Mouse (Mus musculus): Measurements from ENCODE around the gene Plac8. TPM values are rescaled to one million over a fixed set of nuclear protein-coding genes. Genes with fewer than 3 reads are reported as not detected.
A peak's percentile ranks its signal among the peaks of the same experiment; 100 is the strongest.

Plac8 gene
- polyA plus RNA-seq, 1 experiment from 2014 or later: 159 TPM

DNA sequence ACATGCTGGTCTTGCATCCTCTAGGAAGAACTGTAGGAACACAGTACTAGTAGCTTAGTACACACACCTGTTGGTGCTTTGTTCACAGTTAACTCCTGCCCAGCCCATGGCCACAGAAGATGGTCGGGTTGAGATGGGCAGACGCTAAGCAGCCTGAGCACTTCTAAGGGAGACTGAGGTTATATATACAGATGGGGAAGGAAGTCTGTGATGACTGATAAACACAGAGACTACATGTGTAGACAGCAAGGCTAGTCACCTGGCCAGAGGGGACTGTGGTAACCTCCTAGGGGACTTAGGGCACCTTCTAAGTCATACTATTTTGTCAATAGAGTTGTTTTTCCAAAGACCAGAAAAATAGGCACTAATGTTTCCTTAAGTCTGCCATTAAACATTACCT, 29.8 kb upstream of the Plac8 start:
- WGBS: 75% methylated on average over 2 of the region's 2 CpGs
- Histone ChIP-seq H3K27me3 (ENCODE audit: control insufficient read depth, insufficient read depth, low read length) (no peaks in the 10 kb centered on the region), H3K36me3 (ENCODE audit: control insufficient read depth, insufficient read depth, low read length) (no peaks in the 10 kb centered on the region), H3K4me1 (ENCODE audit: control insufficient read depth, insufficient read depth, low read length) (peaks cover 10% of the 10 kb centered on the region; the same call in 1 of the 2 replicates), H3K27ac (ENCODE audit: low read length) (no peak overlapping the region), H3K4me3 (ENCODE audit: low read depth, low read length) (no peak overlapping the region), H3K9ac (replicated peaks; ENCODE audit: low read depth, low read length) (no peak overlapping the region), H3K4me2 (replicated peaks; ENCODE audit: low read depth, low read length) (no peak overlapping the region), H3K9me3 (ENCODE audit: control insufficient read depth, low read depth, low read length) (no peaks in the 10 kb centered on the region)
- ATAC-seq (ENCODE audit: insufficient number of reproducible peaks, insufficient read depth, low FRiP score, low read depth): no peak

DNA sequence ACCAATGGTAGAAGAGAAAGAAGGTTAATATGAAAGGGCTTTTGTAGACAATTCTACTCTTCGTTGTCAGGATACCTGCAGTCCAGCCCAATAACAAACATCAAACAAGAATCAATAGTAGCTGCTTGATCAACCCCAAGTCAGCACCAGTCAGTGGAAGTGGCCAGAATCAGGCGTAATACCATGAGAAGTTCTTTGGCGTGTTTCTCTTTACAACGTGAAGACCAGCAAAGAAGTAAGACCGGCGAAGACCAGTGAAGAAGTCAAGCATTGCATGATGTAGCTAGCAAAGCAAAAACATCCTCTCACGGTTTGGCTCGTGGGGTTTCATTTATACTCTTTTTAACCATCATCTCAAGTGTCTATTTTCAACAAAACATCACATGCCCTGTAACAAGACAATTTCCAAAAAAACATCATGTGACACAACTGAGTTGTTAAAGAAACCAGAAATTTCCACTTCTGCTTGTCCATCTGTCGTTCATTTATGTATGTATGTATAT, 27.0 kb upstream of the Plac8 start:
- ATAC-seq (ENCODE audit: insufficient number of reproducible peaks, insufficient read depth, low FRiP score, low read depth): no peak
- H3K4me1 ChIP-seq (ENCODE audit: control insufficient read depth, insufficient read depth, low read length): peaks cover 4% of the 10 kb centered on the region; the same call in 1 of the 2 replicates
- H3K36me3 ChIP-seq (ENCODE audit: control insufficient read depth, insufficient read depth, low read length): no peaks in the 10 kb centered on the region
- no peaks in the 10 kb centered on the region for H3K27me3 ChIP-seq (ENCODE audit: control insufficient read depth, insufficient read depth, low read length)
- H3K9ac ChIP-seq (replicated peaks; ENCODE audit: low read depth, low read length): no peak overlapping the region
- WGBS: 90% methylated on average over 9 of the region's 9 CpGs
- no peak overlapping the region for H3K27ac ChIP-seq (ENCODE audit: low read length)
- no peaks in the 10 kb centered on the region for H3K9me3 ChIP-seq (ENCODE audit: control insufficient read depth, low read depth, low read length)
- no peak overlapping the region for H3K4me3 ChIP-seq (ENCODE audit: low read depth, low read length)
- H3K4me2 ChIP-seq (replicated peaks; ENCODE audit: low read depth, low read length): no peak overlapping the region

DNA sequence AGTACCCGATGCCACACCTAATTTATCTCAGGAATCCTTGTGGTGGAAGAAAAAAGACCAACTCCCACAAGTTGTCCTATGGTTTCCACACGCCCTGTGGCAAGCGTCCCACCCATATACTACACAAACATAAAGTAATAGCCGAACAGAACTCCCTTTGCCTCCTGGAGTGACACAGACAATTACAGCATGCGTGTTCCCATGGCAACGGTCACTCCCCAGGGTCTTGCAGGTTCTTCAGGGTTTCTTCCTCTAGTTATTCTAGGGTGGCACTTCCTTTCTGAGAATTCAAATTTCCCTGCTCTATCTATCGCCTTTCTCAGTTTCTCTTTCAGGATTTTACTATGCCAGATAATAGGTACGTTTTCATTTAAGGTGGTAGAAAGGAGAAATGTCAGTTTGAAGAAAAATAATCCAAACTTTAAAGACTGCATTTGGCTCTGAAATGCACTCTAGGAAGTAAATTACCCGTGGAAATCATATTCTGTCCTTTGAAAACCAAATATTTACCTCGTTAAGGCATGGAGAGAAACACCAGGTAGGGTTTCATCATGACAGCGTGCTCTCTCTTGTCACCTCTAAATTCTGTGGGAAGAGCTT, 25.9 kb upstream of the Plac8 start:
- Histone ChIP-seq H3K27ac (ENCODE audit: low read length) (peak overlapping the region; percentile 21; the same call in 1 of the 2 replicates), H3K4me1 (ENCODE audit: control insufficient read depth, insufficient read depth, low read length) (peaks cover 4% of the 10 kb centered on the region; the same call in 1 of the 2 replicates), H3K4me2 (replicated peaks; ENCODE audit: low read depth, low read length) (no peak overlapping the region), H3K9ac (replicated peaks; ENCODE audit: low read depth, low read length) (no peak overlapping the region), H3K36me3 (ENCODE audit: control insufficient read depth, insufficient read depth, low read length) (no peaks in the 10 kb centered on the region), H3K4me3 (ENCODE audit: low read depth, low read length) (no peak overlapping the region), H3K27me3 (ENCODE audit: control insufficient read depth, insufficient read depth, low read length) (no peaks in the 10 kb centered on the region), H3K9me3 (ENCODE audit: control insufficient read depth, low read depth, low read length) (no peaks in the 10 kb centered on the region; the same call in 1 of the 2 replicates)
- no peak for ATAC-seq (ENCODE audit: insufficient number of reproducible peaks, insufficient read depth, low FRiP score, low read depth)
- WGBS: 59% methylated on average over 11 of the region's 11 CpGs

DNA sequence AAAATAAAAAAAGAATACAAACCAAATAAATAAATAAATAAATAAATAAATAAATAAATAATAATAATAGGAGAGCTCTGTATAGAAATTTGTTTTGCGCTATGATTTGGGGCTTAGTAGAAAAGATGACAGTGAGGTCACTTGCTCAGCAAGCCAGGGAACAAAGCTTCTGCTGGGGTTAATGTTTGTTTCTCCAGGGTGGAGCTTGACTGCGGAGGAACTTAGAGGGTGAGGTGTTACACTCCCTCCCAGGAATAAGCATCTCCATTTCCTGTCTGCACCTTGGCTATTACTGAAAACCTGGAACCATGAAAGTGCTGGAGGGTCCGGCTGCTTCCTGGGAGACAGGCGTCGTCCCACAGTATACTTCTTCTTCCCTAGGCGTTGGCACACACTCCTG, 24.0 kb upstream of the Plac8 start:
- no peak overlapping the region for H3K9ac ChIP-seq (replicated peaks; ENCODE audit: low read depth, low read length)
- H3K36me3 ChIP-seq (ENCODE audit: control insufficient read depth, insufficient read depth, low read length): no peaks in the 10 kb centered on the region
- H3K27me3 ChIP-seq (ENCODE audit: control insufficient read depth, insufficient read depth, low read length): no peaks in the 10 kb centered on the region
- H3K27ac ChIP-seq (ENCODE audit: low read length): no peak overlapping the region
- 73% methylated on average over 6 of the region's 6 CpGs for WGBS
- no peak overlapping the region for H3K4me2 ChIP-seq (replicated peaks; ENCODE audit: low read depth, low read length)
- no peaks in the 10 kb centered on the region; the same call in 1 of the 2 replicates for H3K9me3 ChIP-seq (ENCODE audit: control insufficient read depth, low read depth, low read length)
- no peak overlapping the region for H3K4me3 ChIP-seq (ENCODE audit: low read depth, low read length)
- peaks cover 4% of the 10 kb centered on the region; the same call in 1 of the 2 replicates for H3K4me1 ChIP-seq (ENCODE audit: control insufficient read depth, insufficient read depth, low read length)
- ATAC-seq (ENCODE audit: insufficient number of reproducible peaks, insufficient read depth, low FRiP score, low read depth): no peak

DNA sequence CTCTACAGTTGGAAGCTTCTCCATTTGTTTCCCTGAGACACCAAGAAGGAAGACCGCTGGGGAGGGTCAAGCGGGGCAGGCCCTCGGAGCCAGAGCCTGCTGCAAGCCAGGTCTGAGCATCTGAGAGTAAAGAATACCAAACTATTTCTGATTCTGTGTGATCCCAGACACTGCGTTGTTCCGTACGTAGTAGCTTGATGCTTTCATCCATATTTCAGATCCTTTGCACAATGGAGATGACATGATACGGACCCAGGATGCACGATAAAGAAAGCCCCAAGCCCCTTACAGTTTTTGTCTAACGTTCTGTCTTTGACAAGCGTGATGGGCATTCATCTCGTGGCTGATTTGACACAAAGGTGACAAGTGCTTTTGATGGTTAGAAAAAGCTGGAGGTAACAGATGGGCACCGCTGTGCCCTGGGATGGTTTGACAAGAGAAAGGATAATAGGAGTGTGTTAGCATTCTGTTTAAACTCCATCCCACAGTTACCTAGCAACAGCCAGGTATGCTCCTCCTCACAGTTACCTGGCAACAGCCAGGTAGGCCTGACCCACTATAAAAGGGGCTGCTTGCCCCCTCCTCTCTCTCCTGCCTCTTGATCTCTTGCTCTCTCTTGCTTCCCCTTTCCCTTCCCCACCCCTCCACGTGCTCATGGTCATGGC, 22.9 kb upstream of the Plac8 start:
- 86% methylated on average over 13 of the region's 13 CpGs for WGBS
- Histone ChIP-seq H3K4me2 (replicated peaks; ENCODE audit: low read depth, low read length) (no peak overlapping the region), H3K27me3 (ENCODE audit: control insufficient read depth, insufficient read depth, low read length) (no peaks in the 10 kb centered on the region), H3K27ac (ENCODE audit: low read length) (no peak overlapping the region), H3K36me3 (ENCODE audit: control insufficient read depth, insufficient read depth, low read length) (no peaks in the 10 kb centered on the region), H3K9me3 (ENCODE audit: control insufficient read depth, low read depth, low read length) (no peaks in the 10 kb centered on the region; the same call in 1 of the 2 replicates), H3K9ac (replicated peaks; ENCODE audit: low read depth, low read length) (no peak overlapping the region), H3K4me1 (ENCODE audit: control insufficient read depth, insufficient read depth, low read length) (peaks cover 4% of the 10 kb centered on the region; the same call in 1 of the 2 replicates), H3K4me3 (ENCODE audit: low read depth, low read length) (no peak overlapping the region)
- ATAC-seq (ENCODE audit: insufficient number of reproducible peaks, insufficient read depth, low FRiP score, low read depth): no peak

DNA sequence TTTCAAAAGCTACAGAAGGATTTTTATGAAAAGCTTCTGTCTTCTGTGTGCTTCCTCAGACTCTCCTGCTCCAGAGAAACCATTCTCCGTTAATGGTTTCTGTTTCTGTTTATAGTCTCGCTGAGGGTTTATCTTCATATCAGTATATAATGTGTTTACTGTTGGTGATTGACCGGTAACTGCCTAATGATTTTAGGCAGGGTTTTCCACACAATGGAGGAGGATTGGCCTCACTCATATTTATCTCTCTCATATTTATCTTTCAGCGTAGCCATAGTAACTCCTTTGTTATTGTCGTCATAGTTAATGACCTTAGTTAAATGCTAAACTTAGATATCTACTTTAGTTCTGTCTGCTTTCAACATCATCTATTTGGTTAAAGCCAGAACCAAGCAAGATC, 18.5 kb upstream of the Plac8 start:
- H3K4me1 ChIP-seq (ENCODE audit: control insufficient read depth, insufficient read depth, low read length): no peaks in the 10 kb centered on the region
- H3K27me3 ChIP-seq (ENCODE audit: control insufficient read depth, insufficient read depth, low read length): no peaks in the 10 kb centered on the region
- H3K9me3 ChIP-seq (ENCODE audit: control insufficient read depth, low read depth, low read length): no peaks in the 10 kb centered on the region; the same call in 1 of the 2 replicates
- no peak overlapping the region for H3K4me3 ChIP-seq (ENCODE audit: low read depth, low read length)
- WGBS: 48% methylated on average over 5 of the region's 5 CpGs
- no peak overlapping the region for H3K4me2 ChIP-seq (replicated peaks; ENCODE audit: low read depth, low read length)
- ATAC-seq (ENCODE audit: insufficient number of reproducible peaks, insufficient read depth, low FRiP score, low read depth): no peak
- H3K9ac ChIP-seq (replicated peaks; ENCODE audit: low read depth, low read length): no peak overlapping the region
- H3K27ac ChIP-seq (ENCODE audit: low read length): peak overlapping the region; percentile 13; the same call in 1 of the 2 replicates
- H3K36me3 ChIP-seq (ENCODE audit: control insufficient read depth, insufficient read depth, low read length): no peaks in the 10 kb centered on the region

DNA sequence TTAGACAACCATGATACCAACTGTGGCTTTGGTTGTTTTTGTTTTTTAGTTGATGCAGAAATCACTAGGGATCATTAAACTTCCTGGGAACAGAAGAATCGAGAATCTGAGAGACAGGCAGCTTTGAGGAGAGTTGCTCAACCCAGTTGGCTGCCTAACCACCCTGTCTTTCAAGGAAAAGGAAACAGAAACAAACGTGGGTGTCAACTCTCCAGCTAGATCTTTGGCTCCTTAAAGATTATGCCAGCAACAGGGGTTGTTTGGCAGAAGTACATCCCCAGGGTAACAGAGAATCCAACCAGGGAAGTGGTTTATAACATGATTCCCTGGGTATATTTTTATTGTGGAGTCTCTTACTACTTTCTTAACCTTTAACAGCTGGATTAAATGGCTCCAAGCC, 15.6 kb upstream of the Plac8 start:
- Histone ChIP-seq H3K9me3 (ENCODE audit: control insufficient read depth, low read depth, low read length) (no peaks in the 10 kb centered on the region), H3K4me1 (ENCODE audit: control insufficient read depth, insufficient read depth, low read length) (no peaks in the 10 kb centered on the region), H3K4me3 (ENCODE audit: low read depth, low read length) (no peak overlapping the region), H3K9ac (replicated peaks; ENCODE audit: low read depth, low read length) (no peak overlapping the region), H3K4me2 (replicated peaks; ENCODE audit: low read depth, low read length) (no peak overlapping the region), H3K36me3 (ENCODE audit: control insufficient read depth, insufficient read depth, low read length) (no peaks in the 10 kb centered on the region), H3K27ac (ENCODE audit: low read length) (no peak overlapping the region), H3K27me3 (ENCODE audit: control insufficient read depth, insufficient read depth, low read length) (no peaks in the 10 kb centered on the region)
- ATAC-seq (ENCODE audit: insufficient number of reproducible peaks, insufficient read depth, low FRiP score, low read depth): no peak
- 54% methylated on average over 2 of the region's 2 CpGs for whole genome bisulfite sequencing

DNA sequence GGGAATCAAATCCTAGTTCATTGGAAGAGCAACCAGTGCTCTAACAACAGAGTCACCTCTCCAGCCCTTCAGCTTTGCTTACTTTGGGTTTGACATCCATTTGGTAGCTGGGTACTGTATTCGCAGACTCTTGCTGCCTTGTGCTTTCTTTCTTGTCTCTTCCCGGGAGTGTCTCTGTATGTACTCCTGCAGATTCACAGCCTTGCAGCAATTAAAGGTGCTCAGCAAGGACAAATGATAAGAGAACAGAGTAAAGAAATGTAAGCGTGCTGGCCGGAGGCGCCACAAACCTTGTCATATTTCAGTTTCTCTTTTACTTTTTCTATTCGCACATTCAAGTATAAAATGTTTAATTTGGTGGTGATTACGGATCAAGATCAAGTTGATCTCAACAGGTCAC, 15.1 kb upstream of the Plac8 start:
- H3K4me3 ChIP-seq (ENCODE audit: low read depth, low read length): no peak overlapping the region
- H3K27me3 ChIP-seq (ENCODE audit: control insufficient read depth, insufficient read depth, low read length): no peaks in the 10 kb centered on the region
- no peak overlapping the region for H3K9ac ChIP-seq (replicated peaks; ENCODE audit: low read depth, low read length)
- no peak overlapping the region for H3K4me2 ChIP-seq (replicated peaks; ENCODE audit: low read depth, low read length)
- 85% methylated on average over 7 of the region's 7 CpGs for WGBS
- H3K27ac ChIP-seq (ENCODE audit: low read length): no peak overlapping the region
- H3K4me1 ChIP-seq (ENCODE audit: control insufficient read depth, insufficient read depth, low read length): no peaks in the 10 kb centered on the region
- no peaks in the 10 kb centered on the region for H3K9me3 ChIP-seq (ENCODE audit: control insufficient read depth, low read depth, low read length)
- no peaks in the 10 kb centered on the region for H3K36me3 ChIP-seq (ENCODE audit: control insufficient read depth, insufficient read depth, low read length)
- ATAC-seq (ENCODE audit: insufficient number of reproducible peaks, insufficient read depth, low FRiP score, low read depth): no peak
